Mouse (Mus musculus) neural tube, embryonic 11.5 days (tissue): ENCODE results near the gene Tldc2. TPM values are rescaled to one million over a fixed set of nuclear protein-coding genes. Genes with fewer than 3 reads are reported as not detected.

Experiments used
- ATAC-seq: fragments of 200-750 bp; cut with Nextera tagmentation; 2 replicates; pipeline ENCODE4 v1.8.0; 2017; ENCODE audit warnings: moderate number of reproducible peaks, mild to moderate bottlenecking, moderate TSS enrichment, moderate library complexity; ENCODE audit not compliant: insufficient read depth, low FRiP score, low TSS enrichment
- DNase-seq: peaks from one replicate; pipeline ENCODE4 v3.0.0-alpha.2; 2015; ENCODE audit warnings: low spot score
- H3K27ac ChIP-seq: fragments of 300-500 bp; sonication (generic); 2 replicates; pipeline ENCODE4 v1.5.1; 2014; ENCODE audit warnings: low read depth, mild to moderate bottlenecking, low read length
- H3K27me3 ChIP-seq: fragments of 300-500 bp; sonication (generic); 2 replicates; pipeline ENCODE4 v1.6.1; 2014; ENCODE audit warnings: mild to moderate bottlenecking, low read length, mixed read lengths; ENCODE audit not compliant: control insufficient read depth, insufficient read depth
- H3K36me3 ChIP-seq: fragments of 300-500 bp; sonication (generic); 2 replicates; pipeline ENCODE4 v1.6.1; 2014; ENCODE audit warnings: mild to moderate bottlenecking, low read length, moderate library complexity, mixed read lengths; ENCODE audit not compliant: control insufficient read depth, insufficient read depth
- H3K4me1 ChIP-seq: fragments of 300-500 bp; sonication (generic); 2 replicates; pipeline ENCODE4 v1.6.1; 2014; ENCODE audit warnings: low read length, mixed read lengths; ENCODE audit not compliant: control insufficient read depth, insufficient read depth
- H3K4me2 ChIP-seq: fragments of 300-500 bp; sonication (generic); 2 replicates; pipeline ENCODE4 v1.6.1; 2014; ENCODE audit warnings: low read depth, mild to moderate bottlenecking, moderate library complexity
- H3K4me3 ChIP-seq: fragments of 300-500 bp; sonication (generic); 2 replicates; pipeline ENCODE4 v1.5.1; 2014; ENCODE audit warnings: low read depth, low read length
- H3K9ac ChIP-seq: fragments of 300-500 bp; sonication (generic); 2 replicates; pipeline ENCODE4 v1.6.1; 2014; ENCODE audit warnings: mild to moderate bottlenecking, low read length
- H3K9me3 ChIP-seq: fragments of 300-500 bp; sonication (generic); 2 replicates; pipeline ENCODE4 v1.6.1; 2016; ENCODE audit warnings: low read length; ENCODE audit not compliant: control insufficient read depth
- WGBS: fragments of 180-500 bp; shearing (Covaris S2); extraction: QIAGEN DNeasy Blood & Tissue Kit; methylation state at CpG from one replicate; pipeline ENCODE4 v1.1.7; 2014; 5-methylcytosine and 5-hydroxymethylcytosine counted together
- polyA plus RNA-seq: library from polyadenylated mRNA; unstranded; fragments of >200 nt; fragmentation: Nextera tagmentation; extraction: Ambion mirVana; gene quantifications from 2 replicates; pipeline ENCODE4 v1.2.1, GENCODE M21; 2014

The Tldc2 gene
- not detected in 2 replicates for polyA plus RNA-seq

DNA sequence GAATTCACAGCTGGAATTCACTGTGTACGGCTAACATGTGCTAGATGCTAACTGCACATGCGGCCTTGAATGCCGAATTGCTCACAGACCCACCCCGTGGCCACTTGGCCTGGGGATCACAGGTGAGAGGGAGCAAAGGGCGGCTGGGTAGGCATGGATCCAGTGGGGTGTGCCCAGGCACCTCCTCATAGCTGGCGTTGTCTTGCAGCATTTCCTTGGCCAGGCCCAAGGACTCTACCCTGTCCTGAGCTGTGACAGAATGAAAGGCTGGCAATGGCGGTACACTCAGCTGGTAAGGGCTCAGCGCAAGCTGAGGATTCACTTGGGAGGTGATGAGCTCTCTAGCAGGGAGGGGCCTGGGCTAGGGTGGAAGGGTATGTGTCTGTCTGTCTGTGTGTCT, at the start of gene Tldc2:
Gene Tldc2 (plus strand): TSS at position 260 of the 400 bp plus-strand sequence.
- Histone ChIP-seq H3K27ac (no peak within 1 kb of the TSS), H3K36me3 (no peaks in the 10 kb centered on the region), H3K4me1 (peaks cover 5% of the 10 kb centered on the region; the same call in 1 of the 2 replicates), H3K9me3 (no peaks in the 10 kb centered on the region), H3K9ac (no peak within 1 kb of the TSS), H3K4me2 (no peak within 1 kb of the TSS), H3K4me3 (no peak within 1 kb of the TSS), H3K27me3 (no peaks in the 10 kb centered on the region)
- ATAC-seq (no peak), DNase-seq (no peak)
- 83% methylated on average over 8 of the region's 8 CpGs for WGBS

DNA sequence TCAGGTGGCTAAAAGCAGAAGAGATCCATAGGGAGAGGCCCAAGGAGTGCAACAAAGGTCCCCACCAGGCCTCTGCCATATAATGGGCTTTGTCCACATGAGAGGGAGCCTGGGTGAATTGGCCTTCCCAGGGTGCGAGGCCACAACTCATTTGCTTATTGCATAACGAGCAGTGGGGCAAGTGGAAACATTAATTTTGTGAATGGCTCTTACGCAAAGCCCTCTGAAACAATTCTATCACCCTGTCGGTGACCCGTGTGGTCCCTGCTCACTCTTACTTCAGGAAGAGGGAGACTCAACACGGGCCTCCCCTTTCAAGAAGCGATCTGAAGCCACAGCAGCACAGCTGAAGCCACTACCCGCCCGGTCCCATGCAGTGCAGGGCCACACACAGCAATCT, 49.6 kb upstream of the Tldc2 start:
- Histone ChIP-seq H3K4me2 (no peak overlapping the region), H3K9me3 (no peaks in the 10 kb centered on the region), H3K9ac (no peak overlapping the region), H3K27me3 (no peaks in the 10 kb centered on the region), H3K27ac (no peak overlapping the region), H3K36me3 (peaks cover 34% of the 10 kb centered on the region), H3K4me1 (no peaks in the 10 kb centered on the region), H3K4me3 (no peak overlapping the region)
- 70% methylated on average over 9 of the region's 9 CpGs for WGBS
- no peak for DNase-seq
- no peak for ATAC-seq

DNA sequence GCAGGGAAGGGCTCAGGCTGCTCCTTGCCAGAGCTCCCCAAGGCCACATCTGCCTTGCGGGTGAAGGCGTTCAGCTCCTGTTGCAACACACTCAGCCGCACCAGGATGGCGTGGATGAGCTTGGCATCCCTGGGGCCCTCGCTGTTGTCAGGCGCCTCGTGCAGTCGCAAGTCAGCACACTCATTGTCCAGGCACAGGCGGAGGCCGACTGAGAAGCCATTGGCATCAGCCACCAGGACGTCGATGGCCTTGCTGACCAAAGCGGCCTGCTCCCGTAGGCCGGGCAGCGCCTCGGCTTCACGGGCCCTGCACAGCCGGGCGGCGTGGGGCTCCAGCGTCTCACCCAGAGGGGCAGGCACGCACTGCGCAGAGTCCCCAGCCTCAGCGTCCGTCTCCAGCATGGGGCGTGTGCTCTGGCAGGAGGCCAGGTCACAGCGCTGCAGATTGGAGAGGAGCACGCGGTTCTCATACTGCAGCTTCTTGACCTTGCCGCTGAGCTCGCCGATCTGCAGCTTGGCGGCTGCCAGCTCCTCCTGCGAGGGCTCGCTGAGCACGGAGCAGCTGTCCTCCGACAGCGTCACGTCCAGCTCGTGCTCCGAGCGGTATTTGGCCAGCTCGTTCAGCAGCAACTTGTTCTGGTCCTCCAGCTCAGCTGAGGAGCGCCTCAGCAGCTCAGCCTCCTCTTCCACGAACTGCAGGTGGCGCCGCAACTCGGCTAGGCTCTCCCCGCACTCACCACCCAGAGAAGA, 46.8 kb upstream of the Tldc2 start:
- Histone ChIP-seq H3K27me3 (no peaks in the 10 kb centered on the region), H3K9ac (no peak overlapping the region), H3K9me3 (no peaks in the 10 kb centered on the region), H3K4me1 (no peaks in the 10 kb centered on the region), H3K36me3 (peaks cover 28% of the 10 kb centered on the region), H3K27ac (no peak overlapping the region), H3K4me2 (no peak overlapping the region), H3K4me3 (no peak overlapping the region)
- 90% methylated on average over 50 of the region's 50 CpGs for WGBS
- ATAC-seq, result no peak
- no peak for DNase-seq

- Histone ChIP-seq H3K27ac (no peak overlapping the region), H3K4me2 (no peak overlapping the region), H3K36me3 (peaks cover 33% of the 10 kb centered on the region), H3K4me1 (no peaks in the 10 kb centered on the region), H3K4me3 (no peak overlapping the region), H3K9ac (no peak overlapping the region), H3K27me3 (no peaks in the 10 kb centered on the region), H3K9me3 (no peaks in the 10 kb centered on the region)
- WGBS, result 81% methylated on average over 17 of the region's 17 CpGs
- ATAC-seq, result no peak
- DNase-seq, result no peak
Measured at GRCm38 (mm10) chr2:157040649-157041046, 46.2 kb upstream of the Tldc2 start.

GRCm38 (mm10) chr2:157041421-157041820, 45.4 kb upstream of the Tldc2 start:
- no peaks in the 10 kb centered on the region for H3K27me3 ChIP-seq
- H3K27ac ChIP-seq, result no peak overlapping the region
- H3K36me3 ChIP-seq, result peaks cover 36% of the 10 kb centered on the region
- H3K4me3 ChIP-seq, result no peak overlapping the region
- H3K4me2 ChIP-seq, result no peak overlapping the region
- no peak overlapping the region for H3K9ac ChIP-seq
- 88% methylated on average over 7 of the region's 7 CpGs for WGBS
- no peak for ATAC-seq
- no peak for DNase-seq
- H3K9me3 ChIP-seq, result no peaks in the 10 kb centered on the region
- H3K4me1 ChIP-seq, result no peaks in the 10 kb centered on the region

- H3K36me3 ChIP-seq, result peaks cover 31% of the 10 kb centered on the region
- H3K27ac ChIP-seq, result no peak overlapping the region
- DNase-seq (no peak), ATAC-seq (no peak)
- H3K4me2 ChIP-seq, result no peak overlapping the region
- H3K4me1 ChIP-seq, result no peaks in the 10 kb centered on the region
- H3K4me3 ChIP-seq, result no peak overlapping the region
- no peaks in the 10 kb centered on the region for H3K27me3 ChIP-seq
- WGBS, result 95% methylated on average over 8 of the region's 8 CpGs
- H3K9ac ChIP-seq, result no peak overlapping the region
- no peaks in the 10 kb centered on the region for H3K9me3 ChIP-seq
Measured at GRCm38 (mm10) chr2:157043556-157043955, 43.3 kb upstream of the Tldc2 start.

- no peak overlapping the region for H3K4me3 ChIP-seq
- no peaks in the 10 kb centered on the region for H3K9me3 ChIP-seq
- no peaks in the 10 kb centered on the region for H3K27me3 ChIP-seq
- no peak overlapping the region for H3K9ac ChIP-seq
- H3K4me2 ChIP-seq, result no peak overlapping the region
- no peak for DNase-seq
- no peak overlapping the region for H3K27ac ChIP-seq
- H3K36me3 ChIP-seq, result peaks cover 31% of the 10 kb centered on the region
- H3K4me1 ChIP-seq, result no peaks in the 10 kb centered on the region
- ATAC-seq, result no peak
Measured at GRCm38 (mm10) chr2:157043987-157044386, 42.9 kb upstream of the Tldc2 start.

DNA sequence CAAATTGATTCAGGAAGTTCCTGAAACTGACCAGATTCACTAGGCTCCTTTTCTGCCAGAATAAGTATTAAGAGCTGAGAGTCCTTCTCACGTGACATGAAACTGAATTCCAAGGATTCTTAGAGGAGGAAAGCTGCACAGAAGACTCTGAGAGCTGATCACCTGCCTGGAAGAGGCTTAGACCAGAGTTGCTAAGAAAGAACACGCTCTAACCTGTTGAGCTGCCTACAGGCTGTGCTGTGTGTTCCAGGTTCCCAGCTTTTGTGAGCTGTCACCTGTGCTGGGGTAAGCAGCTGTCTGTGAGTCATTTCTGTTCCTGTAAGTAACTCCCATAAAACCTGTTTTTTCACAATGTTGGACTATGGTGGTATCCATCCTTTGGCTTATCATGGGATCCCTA, 40.9 kb upstream of the Tldc2 start:
- Histone ChIP-seq H3K27me3 (no peaks in the 10 kb centered on the region), H3K9me3 (no peaks in the 10 kb centered on the region), H3K4me1 (no peaks in the 10 kb centered on the region), H3K36me3 (peaks cover 17% of the 10 kb centered on the region), H3K4me3 (no peak overlapping the region), H3K27ac (no peak overlapping the region), H3K9ac (no peak overlapping the region), H3K4me2 (no peak overlapping the region)
- DNase-seq (no peak), ATAC-seq (no peak)
- 93% methylated on average over 2 of the region's 2 CpGs for WGBS

GRCm38 (mm10) chr2:157046956-157047355, 39.9 kb upstream of the Tldc2 start:
- Histone ChIP-seq H3K9me3 (no peaks in the 10 kb centered on the region), H3K27me3 (no peaks in the 10 kb centered on the region), H3K36me3 (peaks cover 15% of the 10 kb centered on the region), H3K4me1 (no peaks in the 10 kb centered on the region), H3K4me2 (no peak overlapping the region), H3K9ac (no peak overlapping the region), H3K4me3 (no peak overlapping the region), H3K27ac (no peak overlapping the region)
- WGBS, result 90% methylated on average over 5 of the region's 5 CpGs
- ATAC-seq (no peak), DNase-seq (no peak)
